8 mouse cellular contexts compared by ENCODE assay signal in the genomic region with DNA sequence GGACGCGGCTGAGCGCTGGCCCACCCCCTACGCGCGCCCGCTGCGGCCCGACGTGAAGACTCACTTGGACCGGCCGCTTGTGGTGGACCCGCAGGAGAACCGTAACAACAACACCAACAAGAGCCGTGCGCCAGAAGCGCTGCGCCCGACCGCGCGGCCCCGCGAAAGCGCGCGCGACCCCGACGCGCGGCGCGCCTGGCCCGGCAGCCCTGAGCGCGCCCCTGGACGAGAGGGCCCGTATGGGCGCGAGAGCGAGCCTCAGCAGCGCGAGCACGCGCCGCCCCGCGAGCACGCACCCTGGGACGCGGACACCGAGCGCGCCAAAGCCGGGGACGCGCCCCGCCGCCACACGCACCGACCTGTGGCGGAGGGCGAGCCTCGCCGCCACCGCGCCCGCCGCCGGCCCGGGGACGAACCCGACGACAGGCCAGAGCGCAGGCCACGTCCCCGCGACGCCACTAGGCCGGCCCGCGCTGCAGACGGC.
DNase-seq lines count a peak whose midpoint lies in the region; ATAC-seq and TF ChIP-seq lines count a peak whose summit lies in the region.

No protein-coding gene starts in this region.

- H3K27ac ChIP-seq in heart, embryonic 11.5 days (ENCODE audit: low read depth, low read length) = no peak overlapping the region
- no peak overlapping the region for H3K27ac ChIP-seq in ES-Bruce4 (ENCODE audit: insufficient read depth, low read length)
- no peak overlapping the region for H3K27ac ChIP-seq in embryonic facial prominence, embryonic 12.5 days
- H3K27ac ChIP-seq in neural tube, embryonic 13.5 days (replicated peaks) = no peak overlapping the region

- H3K4me3 ChIP-seq in heart, embryonic 11.5 days (ENCODE audit: low read depth, low read length) = peak overlapping the region; percentile 55
- peak overlapping the region; percentile 69 for H3K4me3 ChIP-seq in ES-Bruce4 (ENCODE audit: low read depth, low read length)
- peak overlapping the region; percentile 49 for H3K4me3 ChIP-seq in embryonic facial prominence, embryonic 12.5 days
- H3K4me3 ChIP-seq in neural tube, embryonic 13.5 days = peak overlapping the region; percentile 35

- TF ChIP-seq EP300 in ES-Bruce4 (IDR thresholded peaks at IDR 0.05; ENCODE audit: insufficient read depth, low read depth, low read length) = no peak

- no peaks in the 10 kb centered on the region for H3K9me3 ChIP-seq in heart, embryonic 11.5 days (replicated peaks; ENCODE audit: control insufficient read depth, low read length)
- no peaks in the 10 kb centered on the region for H3K9me3 ChIP-seq in ES-Bruce4 (replicated peaks; ENCODE audit: control insufficient read depth, insufficient read depth, low read length, poor library complexity, severe bottlenecking)
- H3K9me3 ChIP-seq in embryonic facial prominence, embryonic 12.5 days = no peaks in the 10 kb centered on the region
- no peaks in the 10 kb centered on the region for H3K9me3 ChIP-seq in neural tube, embryonic 13.5 days

- no peaks in the 10 kb centered on the region for H3K4me1 ChIP-seq in heart, embryonic 11.5 days (ENCODE audit: control insufficient read depth, insufficient read depth, low read length)
- no peaks in the 10 kb centered on the region for H3K4me1 ChIP-seq in ES-Bruce4 (ENCODE audit: control insufficient read depth, insufficient read depth, low read length)
- peaks cover 5% of the 10 kb centered on the region; the same call in 1 of the 2 replicates for H3K4me1 ChIP-seq in embryonic facial prominence, embryonic 12.5 days
- peaks cover 22% of the 10 kb centered on the region for H3K4me1 ChIP-seq in neural tube, embryonic 13.5 days (replicated peaks)

- no peak for TF ChIP-seq CTCF in ES-Bruce4 (IDR thresholded peaks at IDR 0.05; ENCODE audit: low read depth, low read length)

- under 1% methylated on average over 67 of the region's 84 CpGs for WGBS in heart, embryonic 11.5 days (ENCODE audit: insufficient replicate concordance)
- WGBS in embryonic facial prominence, embryonic 12.5 days = under 1% methylated on average over 84 of the region's 84 CpGs
- WGBS in neural tube, embryonic 13.5 days = under 1% methylated on average over 74 of the region's 84 CpGs

- peak overlapping the region; percentile 10; the same call in 1 of the 2 replicates for H3K9ac ChIP-seq in heart, embryonic 11.5 days (ENCODE audit: low read depth, low read length)
- peak overlapping the region; percentile 67 for H3K9ac ChIP-seq in ES-Bruce4 (ENCODE audit: low read depth, poor library complexity, severe bottlenecking)
- peak overlapping the region; percentile 36; the same call in 1 of the 2 replicates for H3K9ac ChIP-seq in embryonic facial prominence, embryonic 12.5 days
- 0 out of 2 replicates have a peak overlapping the region, but pooled peaks have one; percentile 26 for H3K9ac ChIP-seq in neural tube, embryonic 13.5 days

- DNase-seq in heart, adult 9 months (ENCODE audit: low spot score in 2 of 2) = no peak
- DNase-seq in layer of hippocampus, postnatal 10 days (ENCODE audit: low spot score in 2 of 2) = peak; percentile 73 to 76
- DNase-seq in adrenal gland, postnatal 25 days = no peak

- no peaks in the 10 kb centered on the region for H3K36me3 ChIP-seq in heart, embryonic 11.5 days (ENCODE audit: control insufficient read depth, insufficient read depth, low read length)
- H3K36me3 ChIP-seq in ES-Bruce4 (ENCODE audit: control insufficient read depth, insufficient read depth, low read length, poor library complexity, severe bottlenecking) = no peaks in the 10 kb centered on the region
- H3K36me3 ChIP-seq in embryonic facial prominence, embryonic 12.5 days = no peaks in the 10 kb centered on the region
- H3K36me3 ChIP-seq in neural tube, embryonic 13.5 days = peaks cover 16% of the 10 kb centered on the region; the same call in 1 of the 2 replicates

- TF ChIP-seq POLR2A in ES-Bruce4 (IDR thresholded peaks at IDR 0.05; ENCODE audit: insufficient read depth, low read length) = no peak

- peak overlapping the region; percentile 79 for H3K4me2 ChIP-seq in heart, embryonic 11.5 days
- H3K4me2 ChIP-seq in embryonic facial prominence, embryonic 12.5 days (replicated peaks) = peak overlapping the region; percentile 66
- H3K4me2 ChIP-seq in neural tube, embryonic 13.5 days = peak overlapping the region; percentile 56

- ATAC-seq in heart, embryonic 11.5 days (replicated peaks; ENCODE audit: insufficient number of reproducible peaks, low FRiP score, low TSS enrichment) = no peak
- ATAC-seq in embryonic facial prominence, embryonic 12.5 days (ENCODE audit: insufficient number of reproducible peaks, insufficient read depth, low FRiP score, low TSS enrichment) = no peak
- ATAC-seq in neural tube, embryonic 13.5 days (ENCODE audit: low read depth) = no peak
- ATAC-seq in monocyte, adult 5-6 weeks (replicated peaks; ENCODE audit: insufficient number of reproducible peaks, low FRiP score, low TSS enrichment, poor library complexity, severe bottlenecking) = no peak

- peaks cover 69% of the 10 kb centered on the region for H3K27me3 ChIP-seq in heart, embryonic 11.5 days (ENCODE audit: control insufficient read depth, insufficient read depth, low read length)
- no peaks in the 10 kb centered on the region for H3K27me3 ChIP-seq in ES-Bruce4 (ENCODE audit: control insufficient read depth, insufficient read depth, low read length, poor library complexity, severe bottlenecking)
- H3K27me3 ChIP-seq in embryonic facial prominence, embryonic 12.5 days = peaks cover 74% of the 10 kb centered on the region
- peaks cover 46% of the 10 kb centered on the region for H3K27me3 ChIP-seq in neural tube, embryonic 13.5 days

Comparison
In these comparisons a context has a peak if more than half of its experiments do, and no peak if none do; other contexts are left out.
1. H3K9ac ChIP-seq: peak in every context shown above with its lines; median percentile 67 in ES-Bruce4; 36 in embryonic facial prominence, embryonic 12.5 days; 26 in neural tube, embryonic 13.5 days; 10 in heart, embryonic 11.5 days.
2. DNase-seq: peak in layer of hippocampus, postnatal 10 days (2 of 2); none in heart, adult 9 months (0 of 2) and adrenal gland, postnatal 25 days (single experiment).
3. Peak in every context shown above with its lines, with median percentiles within 50 percentile points of each other: H3K4me2 ChIP-seq and H3K4me3 ChIP-seq.